Mouse (Mus musculus) gastrocnemius, adult 2 months (tissue): ENCODE measurements around the gene Insrr. TPM values are rescaled to one million over a fixed set of nuclear protein-coding genes. Genes with fewer than 3 reads are reported as not detected.

ENCODE experiments used
- DNase-seq: peaks from one replicate; pipeline ENCODE4 v3.0.0; 2022
- H3K27ac ChIP-seq: fragments of 200-600 bp; 2 replicates; pipeline ENCODE4 v1.8.1; 2022; ENCODE audit warnings: mild to moderate bottlenecking
- H3K4me3 ChIP-seq: fragments of 200-600 bp; 2 replicates; pipeline ENCODE4 v1.8.1; 2022; ENCODE audit warnings: mild to moderate bottlenecking, moderate library complexity
- CTCF ChIP-seq: fragments of 200-600 bp; IDR thresholded peaks from 2 replicates; pipeline ENCODE4 v1.8.1; 2022; ENCODE audit warnings: antibody characterized with exemption, mild to moderate bottlenecking, moderate library complexity
- intact Hi-C: fragments of 180-260 bp; cut with DNase I; formaldehyde crosslinking; loops from one replicate; pipeline ENCODE4 v1.15.1; 2025
- total RNA-seq, 2 experiments: library from RNA; stranded (reverse); gene quantifications; 2 replicates each; pipeline ENCODE4 v1.2.3; 2021

Insrr gene
- total RNA-seq, 2 experiments from 2014 or later, result not detected

DNA sequence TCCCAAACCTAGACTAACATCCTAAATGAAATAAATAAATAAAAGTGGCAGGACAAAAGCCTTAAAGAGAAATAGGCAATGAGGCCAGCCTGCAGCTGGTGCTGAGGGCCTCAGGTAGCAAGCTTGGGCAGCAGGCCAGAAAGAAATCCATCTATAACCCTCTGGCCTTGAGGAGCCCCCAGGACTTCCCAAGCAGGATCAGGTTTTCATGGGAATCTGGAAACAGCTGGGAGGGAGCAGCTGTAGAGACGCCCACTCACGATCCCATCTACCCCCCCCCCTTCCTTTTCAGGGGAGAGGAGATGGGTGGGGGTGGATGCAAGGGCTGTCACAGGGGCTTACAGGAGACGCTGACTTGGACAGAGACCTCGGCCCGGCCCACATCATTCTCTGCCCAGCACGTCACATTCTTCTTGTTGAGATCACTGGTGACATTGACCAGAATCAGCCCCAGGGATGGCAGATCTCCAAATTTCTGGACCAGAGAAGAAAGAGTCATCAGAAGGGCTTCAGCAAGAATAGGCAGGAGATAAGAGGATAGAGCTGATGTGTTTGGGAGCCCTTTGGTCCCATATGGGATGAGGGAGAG lies 11.0 kb upstream of the Insrr start:
- no peak for TF ChIP-seq CTCF
- intact Hi-C loops, result no loop called here
- no peak for DNase-seq
- Histone ChIP-seq H3K4me3 (no peak overlapping the region), H3K27ac (no peak overlapping the region)

DNA sequence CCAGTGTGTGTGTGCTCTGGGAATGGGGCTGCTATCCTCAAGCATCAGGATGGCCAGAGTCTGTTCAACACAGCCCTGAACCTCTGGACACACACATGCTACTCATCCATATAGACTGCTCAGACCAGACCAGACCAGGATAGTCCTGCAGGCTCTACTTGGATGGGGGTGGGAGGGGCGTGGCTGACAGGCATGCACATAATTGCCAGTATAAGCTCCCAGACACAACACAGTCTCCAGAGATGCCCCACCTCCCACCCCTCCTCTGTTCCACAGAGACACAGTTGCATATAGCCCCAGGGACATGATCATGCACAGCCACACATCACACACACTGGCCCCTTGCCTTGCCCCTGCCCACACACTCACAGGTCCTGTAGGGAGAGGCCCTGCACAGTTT lies 7.5 kb upstream of the Insrr start:
- no peak overlapping the region for H3K27ac ChIP-seq
- intact Hi-C loops, result no loop called here
- DNase-seq, result no peak
- TF ChIP-seq CTCF, result no peak
- H3K4me3 ChIP-seq, result no peak overlapping the region

DNA sequence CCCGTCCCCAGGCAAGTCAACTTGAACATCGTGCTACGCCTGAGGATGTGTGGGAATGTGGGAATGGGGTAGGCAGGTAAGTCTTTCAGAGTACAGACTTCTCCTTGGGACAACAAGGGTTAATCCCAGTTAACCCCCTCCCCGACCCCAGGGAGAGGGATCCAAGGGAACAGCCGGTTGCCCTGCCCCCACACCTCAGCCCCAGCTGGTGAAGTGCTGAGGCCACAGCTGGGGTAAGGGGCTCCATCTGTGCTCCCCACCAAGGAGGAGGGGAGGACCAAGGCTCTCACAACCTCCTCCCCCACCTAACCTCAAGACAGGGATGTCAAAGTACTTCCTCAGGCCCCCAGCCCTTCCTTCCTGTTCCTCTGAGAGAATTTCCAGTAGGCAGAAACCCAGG lies 7.0 kb upstream of the Insrr start:
- no peak for TF ChIP-seq CTCF
- Histone ChIP-seq H3K4me3 (no peak overlapping the region), H3K27ac (no peak overlapping the region)
- intact Hi-C loops, result no loop called here
- no peak for DNase-seq

GRCm38 (mm10) chr3:87794922-87795325 lies 1.8 kb upstream of the Insrr start, which contains the start of gene Ntrk1:
Gene Ntrk1 (minus strand): TSS chr3:87795162.
- H3K4me3 ChIP-seq, result peak within 1 kb of the TSS; percentile 58
- no peak within 1 kb of the TSS for H3K27ac ChIP-seq
- TF ChIP-seq CTCF, result no peak
- no peak for DNase-seq
- intact Hi-C loops, result loop anchor here (1.0 to 5.0 kb wide), 2 partner anchors 21 to 42 kb away; no protein-coding TSS in a partner anchor

GRCm38 (mm10) chr3:87795336-87796277 lies 1.1 kb upstream of the Insrr start:
- intact Hi-C loops, result loop anchor here (1.0 to 5.0 kb wide), 2 partner anchors 21 to 42 kb away; no protein-coding TSS in a partner anchor
- Histone ChIP-seq H3K4me3 (peak overlapping the region; percentile 58), H3K27ac (no peak overlapping the region)
- DNase-seq, result peak; percentile 75
- peak; percentile 92 for TF ChIP-seq CTCF

DNA sequence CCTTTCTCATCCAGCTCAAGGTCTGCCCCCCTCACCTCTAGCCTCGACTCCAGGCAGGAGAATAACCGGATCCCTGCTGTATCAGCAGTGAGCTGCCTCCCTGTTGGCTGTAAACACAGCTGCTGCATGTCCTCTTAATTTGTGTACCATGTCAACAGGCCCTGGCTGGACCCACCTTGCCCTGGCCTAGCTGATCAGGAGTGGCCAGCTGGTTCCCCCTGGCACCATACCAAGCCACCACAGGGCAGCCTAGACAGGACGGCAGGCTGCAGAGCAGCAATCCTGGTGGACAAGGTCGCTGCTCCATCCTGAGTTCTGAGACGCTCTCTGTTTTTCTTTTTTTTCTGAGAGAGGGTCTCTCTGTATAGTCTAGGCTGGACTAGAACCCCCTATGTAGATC lies 4.9 kb downstream of the Insrr start:
- intact Hi-C loops, result no loop called here
- H3K4me3 ChIP-seq, result no peak overlapping the region
- H3K27ac ChIP-seq, result no peak overlapping the region
- no peak for DNase-seq
- no peak for TF ChIP-seq CTCF

GRCm38 (mm10) chr3:87804038-87804677 lies 7.4 kb downstream of the Insrr start:
- Histone ChIP-seq H3K27ac (no peak overlapping the region), H3K4me3 (peak overlapping the region; percentile 61)
- no peak for DNase-seq
- TF ChIP-seq CTCF, result no peak
- intact Hi-C loops, result no loop called here

DNA sequence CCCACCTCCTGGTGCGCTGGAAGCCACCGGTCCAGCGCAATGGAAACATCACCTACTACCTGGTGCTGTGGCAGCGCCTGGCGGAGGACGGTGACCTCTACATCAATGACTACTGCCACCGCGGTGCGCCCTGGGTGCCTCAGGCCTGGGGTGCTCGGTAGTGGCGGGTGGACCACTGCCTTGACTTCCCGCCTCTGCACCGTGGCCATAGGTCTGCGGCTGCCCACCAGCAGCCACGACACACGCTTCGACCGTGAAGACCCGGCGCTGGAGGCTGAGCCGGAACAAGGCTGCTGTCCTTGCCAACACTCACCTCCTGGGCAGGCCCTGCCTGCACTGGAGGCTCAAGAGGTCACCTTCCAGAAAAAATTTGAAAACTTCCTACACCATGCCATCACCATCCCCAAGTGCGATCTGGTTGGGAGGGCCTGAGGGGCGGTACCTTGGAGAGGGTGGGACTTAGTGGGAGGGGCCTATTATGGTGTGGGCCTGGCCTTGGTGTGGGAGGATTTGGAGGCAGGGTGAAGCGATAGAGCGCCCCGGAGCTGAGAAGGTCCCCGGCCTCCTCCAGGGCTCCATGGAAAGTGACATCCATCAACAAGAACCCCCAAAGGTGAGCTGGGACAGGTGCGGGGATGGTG lies 12.7 kb downstream of the Insrr start:
- H3K27ac ChIP-seq, result no peak overlapping the region
- no peak for TF ChIP-seq CTCF
- H3K4me3 ChIP-seq, result no peak overlapping the region
- DNase-seq, result no peak
- intact Hi-C loops, result no loop called here

DNA sequence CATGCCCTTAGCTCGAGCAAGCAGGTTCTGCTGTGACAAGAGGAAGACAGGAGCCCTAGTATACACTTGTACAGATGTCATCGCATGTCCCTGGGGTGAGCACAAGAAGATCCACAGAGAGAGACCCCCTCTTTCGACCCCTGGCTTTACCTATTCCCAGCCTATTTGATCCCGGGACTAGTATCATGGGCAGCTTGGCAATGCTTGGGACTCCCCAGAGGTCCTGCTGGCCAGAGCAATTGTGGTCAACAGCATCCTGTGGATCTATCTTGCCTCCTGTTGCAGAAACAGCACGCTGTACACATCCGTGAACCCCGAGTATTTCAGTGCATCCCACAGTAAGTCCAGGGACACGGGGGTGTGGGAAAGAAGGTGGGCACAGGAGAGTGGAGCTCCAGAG lies 14.5 kb downstream of the Insrr start:
- intact Hi-C loops, result no loop called here
- H3K4me3 ChIP-seq, result no peak overlapping the region
- no peak for TF ChIP-seq CTCF
- no peak overlapping the region for H3K27ac ChIP-seq
- no peak for DNase-seq

- intact Hi-C loops, result no loop called here
- no peak for TF ChIP-seq CTCF
- DNase-seq, result no peak
- Histone ChIP-seq H3K4me3 (no peak overlapping the region), H3K27ac (no peak overlapping the region)
Measured at GRCm38 (mm10) chr3:87812413-87812812, 15.7 kb downstream of the Insrr start.

DNA sequence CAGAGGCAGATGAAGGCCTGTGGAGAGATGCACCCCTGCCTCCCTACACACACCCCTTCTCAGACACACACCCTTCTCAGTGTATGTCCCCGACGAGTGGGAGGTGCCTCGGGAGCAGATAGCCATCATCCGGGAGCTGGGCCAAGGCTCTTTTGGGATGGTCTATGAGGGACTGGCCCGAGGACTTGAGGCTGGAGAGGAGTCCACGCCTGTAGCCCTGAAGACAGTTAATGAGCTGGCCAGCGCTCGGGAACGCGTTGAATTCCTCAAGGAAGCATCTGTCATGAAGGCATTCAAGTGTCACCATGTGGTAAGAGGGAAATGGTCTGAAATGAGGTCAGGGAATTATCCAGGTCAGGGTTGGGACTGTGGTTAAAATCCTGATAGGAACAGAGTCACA lies 16.1 kb downstream of the Insrr start:
- Histone ChIP-seq H3K27ac (no peak overlapping the region), H3K4me3 (no peak overlapping the region)
- no peak for TF ChIP-seq CTCF
- intact Hi-C loops, result no loop called here
- DNase-seq, result peak; percentile 38

GRCm38 (mm10) chr3:87816166-87816565 lies 19.4 kb downstream of the Insrr start:
- no peak for TF ChIP-seq CTCF
- no peak for DNase-seq
- Histone ChIP-seq H3K27ac (no peak overlapping the region), H3K4me3 (no peak overlapping the region; the same call in 1 of the 2 replicates)
- intact Hi-C loops, result loop anchor here (1.0 to 5.0 kb wide), 3 partner anchors 21 to 59 kb away; partner anchors contain the start of gene Ntrk1
